Mouse (Mus musculus) cerebellum, adult 9-10 months (tissue): ENCODE data around the gene Grin2b.

ENCODE experiments used
- DNase-seq: peaks from one replicate; pipeline ENCODE4 v3.0.0; 2022

Grin2b gene

DNA sequence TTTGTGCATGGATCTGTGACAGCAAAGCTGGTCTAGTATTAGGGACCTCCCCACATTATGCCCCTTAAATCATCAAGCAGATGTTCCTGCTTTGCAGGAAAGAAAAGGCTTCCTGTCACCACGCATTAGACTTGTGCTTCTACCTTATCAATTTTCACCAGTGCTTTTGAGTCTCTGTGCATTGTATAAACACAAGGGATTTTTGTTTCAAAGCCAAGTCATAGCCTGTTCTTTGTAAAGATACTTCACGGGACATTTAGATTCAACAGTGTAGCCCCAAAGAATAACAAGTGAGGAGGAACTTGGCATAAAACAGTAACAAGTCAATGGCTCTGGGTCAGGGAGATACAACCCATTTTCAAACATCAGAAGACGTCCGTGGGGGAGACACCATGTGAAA, 498.9 kb downstream of the Grin2b start:
- DNase-seq, result no peak

GRCm38 (mm10) chr6:135672003-135672402, 501.3 kb downstream of the Grin2b start:
- DNase-seq, result no peak
